Mouse (Mus musculus): Measurements from ENCODE around the gene Kansl2.
"Not testable (repeated sequence)": the region's sequence is repeated elsewhere in the genome, so short reads cannot be mapped to it uniquely, and the experiment has no call there.

The Kansl2 gene

DNA sequence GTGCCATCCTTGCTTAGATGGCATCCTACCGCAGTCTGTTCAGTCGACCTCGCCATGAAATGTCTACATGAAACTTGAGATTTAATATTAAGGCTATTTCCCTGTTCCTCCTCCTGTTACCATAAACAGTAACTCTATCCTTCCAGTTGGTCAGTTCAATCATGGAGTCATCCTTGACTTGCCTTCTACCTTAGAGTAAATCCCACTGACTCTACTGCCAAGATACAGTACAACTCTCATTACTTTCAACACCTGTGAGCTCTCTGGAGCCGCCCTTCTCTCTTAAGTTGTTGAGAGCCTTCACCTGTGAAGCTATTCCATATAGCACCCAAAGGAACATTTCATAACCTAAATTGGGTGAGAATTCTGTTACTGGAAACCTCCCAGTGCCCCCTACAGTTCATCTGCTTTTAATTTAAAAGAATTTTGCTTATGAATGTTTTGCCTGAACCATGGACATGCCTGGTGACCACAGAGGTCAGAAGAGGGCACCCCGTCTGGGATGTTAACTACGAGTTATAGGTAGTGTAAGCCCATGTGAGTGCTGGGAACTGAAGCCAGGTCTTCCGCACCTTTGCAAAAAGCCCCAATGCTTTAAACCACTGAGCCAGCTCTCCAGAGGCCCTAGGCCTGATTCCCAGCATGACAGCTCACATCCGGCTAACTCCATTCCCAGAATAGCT, 2.9 kb upstream of the Kansl2 start:
- DNase-seq (ENCODE audit: low read depth), result no peak

DNA sequence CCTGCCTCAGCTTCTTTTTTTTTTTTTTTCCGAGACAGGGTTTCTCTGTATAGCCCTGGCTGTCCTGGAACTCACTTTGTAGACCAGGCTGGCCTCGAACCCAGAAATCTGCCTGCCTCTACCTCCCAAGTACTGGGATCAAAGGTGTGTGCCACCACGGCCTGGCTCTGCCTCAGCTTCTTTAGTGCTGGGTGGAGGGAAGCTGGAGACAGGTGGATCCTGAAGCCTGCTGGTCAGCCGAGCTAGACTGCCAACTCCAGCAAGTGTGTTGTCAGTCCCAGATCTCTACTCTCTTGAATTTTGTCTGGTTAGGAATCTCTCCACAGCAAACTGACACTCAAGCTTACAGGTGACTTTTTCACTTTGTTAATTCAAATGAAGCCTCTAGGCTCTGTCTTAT, 1.9 kb upstream of the Kansl2 start:
- no peak for DNase-seq (ENCODE audit: low read depth)

DNA sequence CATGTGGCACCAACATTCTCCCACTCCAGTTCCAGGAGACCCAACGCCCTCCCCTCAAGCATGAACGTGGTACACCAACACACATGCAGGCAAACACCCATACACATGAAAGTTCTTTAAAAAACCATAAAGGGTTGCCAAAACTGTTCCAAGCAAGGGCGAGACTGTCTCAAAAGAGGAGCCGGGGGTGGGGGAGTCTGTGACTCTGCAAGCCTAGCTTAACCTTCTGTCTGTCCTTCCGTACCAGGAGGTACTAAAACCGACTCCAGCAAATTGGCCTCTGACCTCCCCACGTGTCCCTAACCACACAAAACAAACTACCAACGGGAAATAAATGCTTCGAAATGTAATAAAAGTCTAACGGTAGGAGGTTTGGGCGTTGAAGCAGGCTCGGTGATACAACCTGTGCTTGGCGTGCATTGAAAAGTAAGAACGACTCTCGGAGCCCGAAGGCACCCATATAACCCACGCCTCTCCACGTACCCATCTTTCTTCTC, 981 bp downstream of the Kansl2 start:
- DNase-seq (ENCODE audit: low read depth), result peak; percentile 35

DNA sequence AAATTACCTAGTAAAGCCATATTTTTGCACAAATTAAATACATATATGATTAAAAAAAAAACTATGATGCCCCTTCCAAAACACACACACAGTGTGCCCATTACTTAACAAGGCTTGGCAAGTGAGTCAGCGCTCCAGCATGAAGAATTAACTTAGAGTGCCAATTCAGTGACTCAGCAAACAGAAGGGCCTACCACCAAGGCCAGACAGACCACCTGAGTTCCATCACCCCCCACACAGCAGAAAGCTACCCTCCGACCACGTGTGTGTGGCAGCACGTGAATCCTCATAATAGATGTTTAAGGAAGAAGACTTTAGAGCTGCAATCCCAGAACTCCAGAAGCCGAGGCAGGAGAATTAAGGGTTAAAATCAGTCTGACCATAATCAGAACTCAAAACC, 1.8 kb downstream of the Kansl2 start:
- no peak for DNase-seq (ENCODE audit: low read depth)

DNA sequence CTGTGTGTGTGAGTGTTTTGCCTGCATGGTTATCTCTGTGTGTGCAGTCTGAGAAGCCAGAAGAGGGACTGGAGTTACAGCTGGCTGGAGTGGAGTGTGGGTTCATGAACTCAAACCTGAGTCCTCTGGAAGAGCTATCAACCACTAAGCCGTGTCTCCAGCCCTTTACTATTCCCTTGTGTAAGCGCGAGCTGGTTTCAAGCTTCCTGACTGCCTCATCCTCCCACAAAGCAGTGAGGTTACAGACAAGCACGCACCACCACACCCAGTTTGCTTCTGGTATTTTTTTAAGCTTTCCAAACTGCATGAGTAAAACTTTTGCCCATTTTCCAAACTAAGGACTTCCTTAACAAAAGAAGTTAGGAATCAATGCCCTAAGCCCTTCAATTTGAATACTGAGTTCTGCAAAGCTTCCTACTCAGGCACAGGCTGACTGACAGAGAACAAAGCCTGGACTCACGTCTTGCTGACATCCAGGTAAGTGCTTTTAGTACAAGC, 5.9 kb downstream of the Kansl2 start:
- no peak for DNase-seq (ENCODE audit: low read depth)

DNA sequence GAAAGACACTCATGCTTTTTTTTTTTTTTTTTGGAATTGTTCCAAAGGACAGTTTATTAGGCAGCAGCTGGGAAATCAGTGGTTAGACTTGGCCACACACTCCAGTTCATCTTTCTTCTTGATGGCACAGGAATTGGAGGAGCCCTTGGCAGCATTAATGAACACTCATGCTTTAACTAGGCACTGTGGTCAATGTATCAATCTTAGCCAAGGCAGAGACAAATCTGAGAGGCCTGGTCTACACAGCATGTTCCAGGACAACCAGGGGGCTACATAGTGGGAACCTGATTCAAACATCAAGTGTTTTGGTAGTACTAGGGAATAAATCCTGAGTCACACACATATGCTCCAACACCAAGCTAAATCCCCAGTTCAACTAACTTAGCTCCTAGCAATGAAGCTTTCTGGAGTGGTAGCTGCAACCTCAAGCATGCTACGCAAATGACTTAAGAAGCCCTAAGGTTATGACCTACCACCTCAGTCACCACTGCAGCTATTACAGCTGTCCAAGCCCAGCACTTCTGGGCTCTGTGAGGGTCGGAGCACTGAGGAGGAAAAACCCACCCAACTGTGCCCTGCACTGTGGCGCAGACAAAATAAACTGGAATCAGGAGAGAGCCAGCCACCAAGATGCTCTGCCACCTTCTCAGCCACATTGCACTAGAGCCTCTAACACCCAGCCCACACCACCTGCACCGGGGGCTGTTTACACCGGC, 6.8 kb downstream of the Kansl2 start:
- no peak for DNase-seq (ENCODE audit: low read depth)

DNA sequence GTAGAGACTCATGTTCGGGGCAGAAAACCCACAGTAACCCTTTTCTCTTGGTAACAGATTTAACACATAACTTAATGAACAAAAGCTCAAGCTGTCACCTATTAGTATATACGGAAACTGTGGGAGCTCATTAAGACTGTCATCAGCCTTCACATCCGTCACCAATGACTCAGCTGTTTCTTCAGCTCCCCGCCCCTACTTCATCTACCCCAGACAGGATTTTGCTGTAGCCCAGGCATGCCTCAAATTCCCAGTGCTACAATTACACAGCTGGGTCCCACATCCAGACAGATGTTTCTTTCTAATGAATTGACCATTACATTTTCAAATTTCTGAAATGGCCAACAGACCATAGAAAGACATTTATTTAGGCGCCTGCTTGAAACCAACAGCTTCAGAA, 8.0 kb downstream of the Kansl2 start:
- DNase-seq (ENCODE audit: low read depth), result no peak

DNA sequence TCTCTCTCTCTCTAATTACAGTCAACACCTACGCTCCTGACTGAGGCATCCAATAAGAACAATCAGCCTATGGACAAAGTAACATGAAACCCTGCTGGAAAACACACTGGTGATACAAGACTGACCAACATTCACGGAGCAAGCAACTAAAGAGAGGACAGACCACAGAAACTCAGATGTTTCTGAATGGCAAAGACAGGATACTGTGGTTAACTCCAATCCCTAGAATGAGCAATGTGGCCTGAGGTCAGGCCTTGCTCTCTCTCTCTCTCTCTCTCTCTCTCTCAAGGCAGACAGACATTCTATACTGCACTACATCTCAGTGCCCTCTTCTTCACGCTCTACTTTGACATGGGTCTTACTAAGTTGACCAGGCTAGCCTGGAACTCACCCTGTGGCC, 12.8 kb downstream of the Kansl2 start:
- no peak for DNase-seq (ENCODE audit: low read depth)

DNA sequence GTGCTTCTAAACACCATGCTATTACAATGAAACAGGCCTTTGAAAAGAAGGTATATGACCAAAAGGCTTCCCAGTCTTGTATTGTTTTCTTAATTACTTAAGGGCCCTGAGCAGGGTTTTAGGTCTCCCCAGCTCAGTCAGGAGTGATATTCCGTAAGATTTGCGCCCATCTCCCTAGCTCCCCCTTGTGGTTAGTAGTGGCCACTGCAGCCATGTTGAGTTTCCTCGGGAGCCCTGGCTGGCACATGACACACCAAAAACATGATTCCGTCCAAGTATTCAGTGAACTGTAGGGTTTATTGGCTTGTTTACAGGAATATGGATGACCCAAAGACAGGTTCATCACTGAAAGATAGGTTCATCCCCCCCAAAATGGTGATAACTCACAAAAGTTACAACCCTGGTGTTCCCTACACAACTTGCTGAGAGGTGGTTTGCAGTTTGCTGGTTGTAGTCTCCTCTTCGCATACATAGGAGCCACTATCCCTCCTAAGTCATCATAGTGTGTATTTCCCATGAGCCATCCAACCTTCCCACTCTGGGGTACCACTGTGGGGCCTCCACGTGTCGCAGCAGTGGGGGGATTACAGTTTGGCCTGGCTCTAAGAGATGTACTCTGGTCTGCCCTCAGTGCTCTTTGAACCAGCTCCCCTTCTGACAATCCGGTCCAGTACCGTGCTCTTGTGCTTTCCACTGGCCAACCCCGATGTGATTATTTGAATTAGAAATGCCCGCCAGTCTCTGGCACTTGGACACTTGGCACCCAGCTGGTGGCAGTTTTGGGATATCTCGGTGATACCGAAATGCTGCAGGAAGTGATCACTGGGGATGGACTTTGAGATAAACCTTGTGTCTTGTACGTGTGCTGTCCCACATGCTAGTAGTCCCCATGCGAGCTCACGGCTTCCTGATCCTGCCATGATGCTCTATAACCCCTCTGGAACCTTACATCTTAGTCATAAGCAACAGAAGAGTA, 16.4 kb downstream of the Kansl2 start:
- DNase-seq (ENCODE audit: low read depth), result peak; percentile 58

DNA sequence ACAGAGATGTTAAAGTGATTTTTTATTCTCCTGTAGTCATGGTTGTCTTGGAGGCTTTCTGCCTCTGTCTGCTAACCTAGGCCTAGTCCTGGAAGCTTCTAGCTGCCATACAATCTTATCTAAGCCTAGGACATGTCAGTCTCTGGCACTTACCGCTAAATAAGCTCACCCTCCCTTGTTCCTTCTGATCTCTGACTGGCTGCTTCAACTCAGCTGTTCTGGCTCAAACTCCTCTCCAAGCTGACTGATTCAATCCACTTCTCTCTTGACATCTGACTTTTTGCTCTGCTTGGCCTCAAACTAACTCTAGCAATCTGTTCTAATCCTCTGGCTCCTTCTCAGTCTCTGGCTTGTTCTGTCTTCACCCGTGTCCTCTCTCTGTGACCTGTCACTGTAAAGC, 19.2 kb downstream of the Kansl2 start:
- not testable (repeated sequence) for DNase-seq (ENCODE audit: low read depth)

DNA sequence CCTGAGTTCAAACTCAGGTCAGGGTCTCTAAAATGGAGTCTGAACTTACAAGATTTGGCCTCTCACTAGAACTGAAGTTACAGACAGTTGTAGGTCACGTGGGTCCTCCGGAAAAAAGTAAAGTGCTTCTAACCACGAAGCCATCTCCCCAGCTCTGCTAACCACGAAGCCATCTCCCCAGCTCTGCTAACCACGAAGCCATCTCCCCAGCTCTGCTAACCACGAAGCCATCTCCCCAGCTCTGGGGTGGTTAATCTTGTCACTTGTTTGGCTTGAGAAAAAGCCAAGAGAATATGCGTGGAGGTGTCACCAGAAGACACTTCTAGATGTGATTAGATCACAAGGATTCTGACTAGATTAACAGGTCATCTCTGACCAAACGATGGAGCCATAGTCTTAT, 19.9 kb downstream of the Kansl2 start:
- DNase-seq (ENCODE audit: low read depth), result no peak

DNA sequence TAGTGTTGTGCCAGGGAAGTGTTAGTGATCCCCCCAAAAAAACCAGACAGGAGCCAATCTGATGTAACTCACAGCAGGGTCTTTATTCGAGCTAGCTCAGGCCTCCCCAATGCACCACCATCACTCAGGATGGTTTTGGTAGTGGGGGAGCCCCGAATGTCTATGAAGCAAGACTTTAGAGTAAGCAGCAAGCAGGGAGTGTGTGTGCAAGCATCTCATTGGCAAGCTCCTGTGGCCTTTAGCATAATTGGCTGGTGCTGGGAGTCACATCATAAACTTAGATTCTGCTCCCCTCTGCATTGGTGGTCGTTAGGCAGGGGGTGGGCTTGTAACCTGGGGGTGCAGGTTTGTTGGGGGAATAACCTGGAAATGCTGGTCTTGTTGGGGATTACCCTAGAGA, 20.4 kb downstream of the Kansl2 start:
- not testable (repeated sequence) for DNase-seq (ENCODE audit: low read depth)

DNA sequence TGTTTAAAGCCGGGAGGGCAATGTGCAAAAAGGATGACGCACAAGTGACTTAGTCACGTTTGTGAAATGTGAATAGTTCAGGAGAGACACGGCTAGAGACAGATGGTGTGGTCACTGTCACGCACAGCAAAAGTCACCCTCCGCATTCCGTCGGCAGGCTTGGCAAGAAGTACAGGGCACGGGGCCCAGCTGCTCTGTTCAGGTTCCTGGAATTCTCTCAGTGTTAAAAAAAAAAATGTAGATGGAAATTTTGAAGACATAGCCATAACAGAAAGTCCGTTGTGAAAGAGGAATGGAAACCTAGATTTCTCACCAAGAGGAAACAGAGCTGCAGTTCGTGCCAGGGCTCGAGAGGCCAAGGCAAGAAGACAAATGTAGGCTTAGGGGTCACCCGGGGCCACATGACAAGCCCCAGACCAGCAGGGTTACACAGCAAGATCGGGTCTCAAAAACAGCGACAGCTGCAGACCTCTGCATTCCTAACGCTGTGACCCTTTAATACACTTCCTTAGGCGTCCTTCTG, 21.2 kb downstream of the Kansl2 start:
- no peak for DNase-seq (ENCODE audit: low read depth)

DNA sequence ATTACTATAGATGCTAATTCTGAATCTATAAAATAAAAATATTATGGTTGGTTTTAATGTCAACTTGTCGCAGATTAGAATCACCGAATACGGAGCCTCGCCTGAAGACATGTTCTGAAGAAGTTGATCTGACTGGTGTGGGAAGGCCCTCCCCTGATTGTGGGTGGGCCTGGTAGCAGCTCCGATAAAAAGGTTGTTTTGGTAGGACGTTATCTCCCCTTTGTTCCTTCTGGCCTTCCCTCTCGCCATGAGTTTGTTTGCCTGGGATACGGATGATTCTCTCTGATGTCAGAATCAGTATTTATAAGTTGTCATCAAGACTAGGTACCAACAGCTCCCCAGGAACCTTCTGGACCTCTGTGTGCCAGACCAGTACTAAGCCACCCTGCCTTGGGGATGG, 21.8 kb downstream of the Kansl2 start:
- no peak for DNase-seq (ENCODE audit: low read depth)

DNA sequence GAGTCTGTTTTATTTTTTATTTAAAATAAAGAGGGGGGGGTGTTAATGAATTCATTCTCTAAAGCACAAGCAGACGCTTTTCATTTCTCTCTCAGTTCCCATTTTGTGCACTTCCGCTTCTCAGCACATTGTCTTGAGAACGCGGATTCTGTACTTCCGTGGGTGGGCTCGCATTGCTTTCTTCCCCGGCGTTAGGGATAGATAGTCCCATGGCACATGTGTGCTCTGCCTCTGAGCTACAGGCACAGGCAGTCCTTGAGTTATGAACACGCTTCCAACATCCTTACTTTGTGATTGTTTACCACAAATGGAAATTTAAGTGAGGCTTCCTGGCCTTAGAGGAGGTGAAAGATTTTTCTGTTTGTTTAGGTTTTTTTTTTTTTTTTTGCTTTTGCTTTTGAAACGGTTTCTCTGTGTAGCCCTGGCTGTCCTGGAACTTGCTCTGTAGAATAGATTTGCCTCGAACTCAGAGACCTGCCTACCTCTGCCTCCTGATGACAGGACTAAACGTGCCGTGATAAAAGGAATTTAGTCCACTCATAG, 22.6 kb downstream of the Kansl2 start:
- DNase-seq (ENCODE audit: low read depth), result no peak

DNA sequence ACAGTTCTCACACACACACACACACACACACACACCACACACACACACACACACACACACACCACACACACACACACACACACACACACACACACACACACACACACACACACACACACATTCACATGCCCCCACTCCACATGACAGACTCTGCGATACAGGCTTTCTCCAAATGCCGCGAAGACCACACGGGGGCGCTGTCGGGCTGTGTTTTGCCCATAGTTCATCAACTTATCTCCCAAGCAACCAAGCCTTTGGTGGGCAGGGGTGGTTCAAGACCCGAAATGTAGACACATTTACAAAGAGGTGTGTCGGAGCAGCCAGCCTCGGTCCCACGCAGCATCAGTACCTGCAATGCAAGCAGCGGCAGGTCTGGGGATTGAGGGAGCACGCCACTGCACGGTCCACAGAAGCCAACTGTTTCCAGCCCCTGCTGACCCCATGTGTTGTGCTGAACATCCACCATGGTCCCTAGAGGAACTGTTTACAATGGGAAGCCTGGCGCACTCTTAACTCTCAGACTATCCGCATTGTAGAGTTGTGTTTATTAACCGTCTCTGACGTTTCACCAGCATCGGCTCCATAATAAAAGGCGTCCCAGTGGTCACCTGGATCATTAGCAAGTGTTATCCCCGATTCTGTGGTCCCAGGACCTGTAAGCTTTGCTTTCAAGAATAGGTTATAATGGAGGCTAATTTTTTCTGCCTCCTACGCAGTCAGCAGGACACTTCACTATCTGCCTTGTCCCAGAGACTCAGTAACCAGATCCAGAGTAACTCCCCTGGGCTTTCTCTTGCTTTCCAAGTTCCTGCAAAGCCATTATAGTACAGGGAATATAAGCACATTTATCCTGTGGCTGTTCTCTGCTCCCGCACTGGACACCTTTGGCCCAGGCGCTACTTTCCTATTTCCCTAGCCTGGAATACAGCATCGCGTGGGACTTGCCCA, 23.4 kb downstream of the Kansl2 start:
- DNase-seq (ENCODE audit: low read depth), result peak; percentile 71

DNA sequence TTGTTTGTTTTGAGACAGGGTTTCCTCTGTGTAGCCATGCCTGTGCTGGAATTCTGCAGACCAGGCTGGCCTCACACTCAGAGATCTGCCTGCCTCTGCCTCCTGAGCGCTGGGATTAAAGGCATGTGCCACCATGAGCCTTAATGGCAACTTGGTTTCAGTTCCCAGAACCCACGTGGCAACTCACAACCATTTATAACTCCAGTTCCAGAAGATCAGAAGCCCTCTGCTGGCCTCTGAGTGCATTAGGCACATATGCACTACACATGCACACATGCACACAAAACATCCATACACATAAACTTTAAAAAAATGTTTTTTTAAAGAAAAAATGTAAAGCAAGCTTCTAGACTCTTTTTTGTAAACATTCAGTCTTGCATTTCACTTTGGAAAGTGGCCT, 24.7 kb downstream of the Kansl2 start:
- no peak for DNase-seq (ENCODE audit: low read depth)

DNA sequence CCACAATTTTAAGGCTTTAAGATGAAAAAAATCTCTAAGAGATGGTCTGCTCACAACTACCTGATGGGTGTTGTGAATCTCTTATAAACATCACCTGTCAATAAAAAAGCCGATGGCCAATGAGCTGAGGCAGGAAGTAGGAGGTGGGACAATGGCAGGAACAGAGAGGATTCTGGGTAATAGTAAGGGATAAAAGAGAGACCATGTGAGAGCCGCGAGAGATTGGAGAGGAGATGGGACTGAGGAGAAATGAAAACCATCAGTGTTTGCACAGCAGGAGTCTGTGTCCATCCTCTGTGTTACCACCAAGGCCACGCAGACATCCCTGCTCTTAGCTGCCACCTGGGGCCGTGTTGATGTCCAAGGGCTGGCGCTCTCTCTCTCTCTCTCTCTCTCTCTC, 26.7 kb downstream of the Kansl2 start:
- DNase-seq (ENCODE audit: low read depth), result no peak

DNA sequence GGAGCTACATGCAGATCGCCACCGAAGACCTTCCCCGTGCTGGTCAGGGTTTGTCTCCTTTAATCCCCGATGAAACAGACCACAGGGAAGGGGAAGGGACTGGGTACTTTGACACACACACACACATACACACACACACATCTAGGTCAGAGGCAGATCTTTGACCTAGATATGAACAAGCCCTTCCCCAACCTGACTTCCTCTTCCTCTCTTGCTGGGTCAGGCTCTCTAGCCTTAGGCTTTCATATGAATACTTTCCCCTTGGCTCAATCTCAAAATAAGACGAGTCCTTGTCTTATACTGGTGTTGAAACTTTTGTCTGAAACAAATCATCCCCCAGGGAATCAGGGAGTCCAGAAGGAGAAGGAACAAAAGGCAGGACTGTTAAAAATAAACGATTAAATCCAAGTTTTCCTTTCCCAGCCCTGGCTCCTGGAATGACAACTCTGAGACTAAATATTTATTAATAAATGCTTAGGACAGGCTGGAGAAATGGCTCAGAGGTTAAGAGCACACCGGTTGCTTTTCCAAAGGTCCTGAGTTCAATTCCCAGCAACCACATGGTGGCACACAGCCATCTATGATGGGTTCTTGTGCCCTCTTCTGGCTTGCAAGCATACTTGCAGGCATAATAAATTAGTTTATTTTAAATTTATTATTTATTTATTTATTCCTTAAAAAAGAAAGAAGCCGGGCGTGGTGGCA, 27.7 kb downstream of the Kansl2 start:
- DNase-seq (ENCODE audit: low read depth), result no peak

DNA sequence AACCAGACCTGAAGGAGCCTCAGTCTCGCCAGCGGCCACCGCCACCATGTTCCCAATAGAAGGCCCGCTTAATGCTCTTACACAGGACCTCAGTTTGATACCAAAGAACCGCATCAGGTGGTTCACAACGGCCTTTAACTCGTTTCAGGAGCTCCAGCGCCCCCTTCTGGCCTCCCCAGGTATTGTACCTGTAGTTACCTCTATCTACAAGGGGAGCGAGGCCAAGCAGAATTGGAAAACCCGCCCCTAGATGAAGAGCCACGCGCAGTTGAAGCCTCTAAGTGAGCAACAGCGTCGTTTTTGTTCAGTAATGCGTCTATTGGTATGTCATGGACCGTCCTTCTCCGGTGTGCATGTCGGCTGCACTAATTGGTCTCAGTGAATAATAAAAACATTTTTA, 29.6 kb downstream of the Kansl2 start:
- DNase-seq (ENCODE audit: low read depth), result peak; percentile 68
